Mouse (Mus musculus) left cerebral cortex, postnatal 25 days (tissue): ENCODE measurements at regions not wholly inside any gene's neighbourhood (a gene's known extent, or its start where the extent isn't known, plus 50 kb on each side); places are given as distances from the start of the nearest gene placed in this dataset.

Source experiments
- DNase-seq, 2 experiments: peaks; one replicate each; pipeline ENCODE4 v3.0.0; 2022; ENCODE audit warnings: low spot score in 2 of 2, mixed read lengths in 1 of 2
- intact Hi-C: fragments of 180-260 bp; cut with DNase I; formaldehyde crosslinking; loops from one replicate; pipeline ENCODE4 v1.15.1; 2025

DNA sequence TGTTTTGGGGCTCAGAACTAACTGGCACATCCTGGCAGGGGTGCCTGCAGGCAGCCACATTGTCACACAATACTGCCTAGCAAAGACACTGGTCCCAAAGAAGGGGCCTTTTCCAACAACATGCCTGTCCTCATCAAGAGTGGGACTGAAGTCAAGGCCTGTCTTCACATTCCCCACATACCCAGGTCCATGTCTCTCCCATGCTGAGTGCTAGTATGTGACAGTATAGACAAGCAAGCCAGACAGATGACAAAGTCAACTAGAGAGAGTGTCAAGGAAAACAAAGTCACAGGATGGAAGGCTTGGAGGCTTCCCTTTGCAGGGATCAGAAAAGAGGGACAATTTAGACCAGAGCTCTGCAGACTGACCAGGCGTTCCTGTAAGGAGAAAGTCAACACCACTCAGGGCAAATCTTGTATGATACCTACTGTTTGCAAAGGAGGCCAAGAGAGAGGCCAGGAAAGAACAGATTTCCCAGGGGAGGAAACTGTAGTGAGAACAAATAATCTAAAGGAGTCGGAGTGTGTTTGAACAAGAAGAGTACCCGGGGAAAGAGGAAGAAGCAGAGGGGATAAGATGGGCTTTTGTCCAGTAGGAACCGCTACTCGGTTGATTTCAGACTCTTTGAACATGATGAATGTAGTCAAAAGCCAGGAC is 83.2 kb upstream of the Rbms1 start:
- no peak for DNase-seq
- intact Hi-C loops, result no loop called here

GRCm38 (mm10) chr2:61045467-61045866 is 82.5 kb upstream of the Rbms1 start:
- intact Hi-C loops, result no loop called here
- DNase-seq, result no peak

DNA sequence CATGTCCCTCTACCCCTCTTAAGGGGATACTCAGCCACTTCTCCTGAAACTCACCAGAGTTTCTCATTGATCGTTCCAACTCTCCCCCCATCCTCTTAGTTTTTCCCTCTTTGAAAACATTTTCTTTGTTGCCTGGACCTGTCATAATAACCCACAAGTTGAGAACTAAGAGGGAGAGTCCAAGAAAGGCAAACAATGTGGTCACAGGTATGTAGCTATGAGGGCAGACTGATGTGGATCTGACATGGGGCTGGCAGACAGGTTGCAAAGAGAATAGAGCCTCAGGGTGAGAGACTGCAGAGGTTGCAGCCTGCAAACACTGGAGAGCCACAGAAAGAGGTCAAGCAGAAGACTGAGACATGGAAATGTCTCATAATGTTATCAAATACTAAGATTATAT is 69.9 kb upstream of the Rbms1 start:
- DNase-seq, result no peak
- intact Hi-C loops, result no loop called here

DNA sequence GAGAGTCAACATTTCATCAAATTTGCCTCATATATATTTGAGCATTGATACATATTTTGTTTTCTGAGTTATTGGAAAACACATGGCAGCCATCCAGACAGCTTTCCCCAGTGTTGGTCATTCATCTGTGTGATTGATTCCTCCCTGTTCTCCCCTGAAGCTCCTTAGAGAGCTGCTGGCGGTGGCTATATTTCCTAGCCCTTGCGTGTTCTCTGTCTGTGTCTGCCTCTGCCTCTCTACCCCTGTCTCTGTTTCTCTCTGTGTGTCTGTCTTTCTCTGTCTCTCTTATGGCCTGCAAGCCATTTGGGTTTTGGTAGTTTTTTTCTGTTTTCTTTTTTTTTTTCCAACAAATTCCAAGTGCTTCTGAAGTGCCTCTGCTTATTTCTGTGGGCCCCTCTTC is 66.7 kb upstream of the Rbms1 start:
- intact Hi-C loops, result no loop called here

GRCm38 (mm10) chr2:61028578-61028977 is 65.6 kb upstream of the Rbms1 start:
- DNase-seq, result no peak
- intact Hi-C loops, result no loop called here

More for the DNA sequence above, 66.7 kb upstream of the Rbms1 start:
- DNase-seq, result no peak

DNA sequence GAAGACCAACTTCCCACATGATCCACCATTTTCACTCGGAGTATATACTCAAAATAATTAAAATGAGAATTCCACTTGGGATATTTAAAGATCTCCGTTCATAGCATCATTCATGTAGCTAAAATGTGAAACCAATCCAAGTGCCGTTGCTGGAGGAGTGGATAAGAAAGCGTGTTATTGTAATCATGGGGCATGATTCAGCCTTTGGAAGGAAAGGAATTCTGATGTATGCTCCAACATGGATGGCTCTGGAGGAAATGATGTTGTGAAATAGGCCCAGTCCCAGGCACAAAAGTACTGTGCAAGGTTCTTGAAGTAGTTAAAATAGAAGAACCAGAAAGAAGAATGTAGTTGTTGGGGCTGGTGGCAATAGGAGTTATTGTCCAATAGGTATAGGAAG is 64.7 kb upstream of the Rbms1 start:
- peak in 1 of 2 experiments; percentile 3 for DNase-seq
- intact Hi-C loops, result no loop called here

- no peak for DNase-seq
- intact Hi-C loops, result no loop called here
Observed at GRCm38 (mm10) chr2:61022411-61022810, 59.4 kb upstream of the Rbms1 start.

DNA sequence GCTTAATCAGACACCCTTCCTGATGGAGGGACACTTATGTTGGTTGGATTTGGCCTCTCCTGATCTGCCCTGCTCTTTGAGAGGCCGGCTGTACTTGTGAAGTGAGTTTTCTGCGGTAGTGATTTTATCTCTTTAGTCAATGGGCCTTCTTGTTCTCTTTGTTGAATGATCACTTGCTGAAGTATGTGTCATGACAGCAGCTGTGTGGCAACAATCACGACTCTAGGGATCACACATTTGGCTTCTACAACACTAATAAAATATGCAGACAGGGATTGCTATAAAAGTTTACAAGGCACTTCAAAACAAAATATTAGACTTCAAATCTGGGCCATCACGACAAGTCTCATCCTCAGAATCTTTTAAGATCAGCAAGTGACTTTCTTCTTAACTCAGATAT is 57.8 kb upstream of the Rbms1 start:
- intact Hi-C loops, result no loop called here
- no peak for DNase-seq

- DNase-seq, result no peak
- intact Hi-C loops, result no loop called here
Observed at GRCm38 (mm10) chr2:61013006-61013405, 50.0 kb upstream of the Rbms1 start.
